Mouse (Mus musculus): Measurements from ENCODE around the gene Armh1.
A peak's percentile ranks its signal among the peaks of the same experiment; 100 is the strongest.
"Not testable (repeated sequence)": the region's sequence is repeated elsewhere in the genome, so short reads cannot be mapped to it uniquely, and the experiment has no call there.

The Armh1 gene

DNA sequence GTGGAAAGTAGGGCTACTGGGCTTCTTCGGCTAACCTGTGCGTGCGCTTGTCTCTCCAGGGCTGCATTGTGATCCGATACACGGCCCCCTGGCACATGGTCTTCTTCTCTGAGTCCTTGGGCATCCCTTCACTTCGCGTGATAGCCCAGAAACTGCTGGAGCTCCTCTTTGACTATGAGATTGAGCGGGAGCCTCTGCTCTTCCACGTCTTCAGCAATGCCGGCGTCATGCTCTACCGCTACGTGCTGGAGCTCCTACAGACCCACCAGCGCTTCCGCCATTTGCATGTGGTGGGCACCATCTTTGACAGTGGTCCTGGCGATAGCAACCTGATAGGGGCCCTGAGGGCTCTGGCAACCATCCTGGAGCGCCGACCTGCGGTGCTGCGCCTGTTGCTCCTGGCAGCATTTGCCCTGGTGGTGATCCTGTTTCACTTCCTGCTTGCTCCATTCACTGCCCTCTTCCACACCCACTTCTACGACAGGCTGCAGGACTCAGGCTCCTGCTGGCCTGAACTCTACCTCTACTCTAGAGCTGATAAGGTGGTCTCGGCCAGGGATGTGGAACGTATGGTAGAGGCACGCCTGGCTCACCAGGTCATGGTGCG lies 16.0 kb upstream of the Armh1 start:
- DNase-seq (ENCODE audit: low spot score in 2 of 2): no peak

DNA sequence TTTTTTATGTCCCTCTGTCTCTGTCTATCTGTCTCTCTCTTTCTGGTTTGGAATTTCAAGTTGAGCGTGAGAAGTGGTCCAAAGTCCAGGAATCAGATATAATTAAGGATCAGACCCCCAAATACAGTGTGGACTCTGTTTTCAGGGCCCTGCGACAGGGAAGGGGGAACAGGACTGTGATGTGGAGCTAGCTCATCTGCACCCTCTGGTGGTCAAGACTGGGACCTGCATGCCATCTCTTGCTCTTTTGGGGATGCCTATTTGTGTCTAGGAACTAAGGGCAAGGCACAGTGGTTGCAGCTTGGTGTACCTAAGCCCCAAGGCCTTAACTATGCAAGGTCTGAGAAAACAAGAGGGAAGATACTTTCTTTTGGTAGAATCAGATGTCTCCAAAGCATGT lies 15.4 kb upstream of the Armh1 start:
- peak; percentile 54 to 80 for DNase-seq (ENCODE audit: low spot score in 2 of 2)

GRCm38 (mm10) chr4:117262987-117263386 lies 11.1 kb upstream of the Armh1 start:
- no peak for DNase-seq (ENCODE audit: low spot score in 2 of 2)

DNA sequence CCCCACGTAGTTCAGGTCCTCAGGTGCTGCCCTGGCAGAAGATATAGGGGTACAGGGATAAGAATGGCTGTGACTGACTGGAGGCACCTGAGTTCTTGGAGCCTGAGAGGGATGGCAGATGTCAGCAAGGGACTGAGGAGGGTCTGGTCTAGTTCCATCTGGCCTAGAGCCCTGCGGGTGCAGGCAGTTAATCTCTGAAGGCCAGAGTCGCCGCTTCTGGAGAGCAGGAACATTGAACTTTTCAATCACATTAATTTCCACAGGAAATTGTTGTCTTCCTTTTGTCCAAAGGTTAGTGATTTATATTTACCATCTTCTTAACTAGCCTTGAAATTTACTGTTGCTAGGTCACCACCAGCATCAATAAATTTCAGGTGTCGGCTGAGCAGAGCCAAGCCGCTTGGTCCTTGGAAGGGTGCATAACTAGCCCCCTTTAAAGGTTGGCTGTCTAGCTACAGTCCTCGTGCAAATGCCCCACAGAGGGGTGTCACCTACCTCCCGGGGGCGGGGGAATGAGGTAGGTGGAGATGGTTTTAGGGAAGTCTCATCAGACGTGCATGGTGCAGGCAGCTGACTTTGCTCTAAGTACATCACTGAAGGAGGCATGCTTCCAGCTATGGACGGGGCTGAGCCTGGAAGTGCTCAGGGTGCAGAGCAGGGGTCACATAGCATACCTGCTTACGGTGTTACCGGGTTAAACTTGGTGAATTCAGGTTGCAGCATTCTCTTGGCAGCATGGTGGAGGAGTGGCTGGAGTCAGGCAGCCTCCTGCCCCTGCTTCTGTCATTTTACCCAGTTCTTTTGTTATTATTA lies 10.4 kb upstream of the Armh1 start:
- no peak for DNase-seq (ENCODE audit: low spot score in 2 of 2)

- DNase-seq (ENCODE audit: low spot score in 2 of 2): no peak
Observed at GRCm38 (mm10) chr4:117261222-117261621, 9.3 kb upstream of the Armh1 start.

- not testable (repeated sequence) for DNase-seq (ENCODE audit: low spot score in 2 of 2)
Observed at GRCm38 (mm10) chr4:117259909-117260308, 8.0 kb upstream of the Armh1 start.

GRCm38 (mm10) chr4:117254672-117255071 lies 2.7 kb upstream of the Armh1 start:
- no peak for DNase-seq (ENCODE audit: low spot score in 2 of 2)

DNA sequence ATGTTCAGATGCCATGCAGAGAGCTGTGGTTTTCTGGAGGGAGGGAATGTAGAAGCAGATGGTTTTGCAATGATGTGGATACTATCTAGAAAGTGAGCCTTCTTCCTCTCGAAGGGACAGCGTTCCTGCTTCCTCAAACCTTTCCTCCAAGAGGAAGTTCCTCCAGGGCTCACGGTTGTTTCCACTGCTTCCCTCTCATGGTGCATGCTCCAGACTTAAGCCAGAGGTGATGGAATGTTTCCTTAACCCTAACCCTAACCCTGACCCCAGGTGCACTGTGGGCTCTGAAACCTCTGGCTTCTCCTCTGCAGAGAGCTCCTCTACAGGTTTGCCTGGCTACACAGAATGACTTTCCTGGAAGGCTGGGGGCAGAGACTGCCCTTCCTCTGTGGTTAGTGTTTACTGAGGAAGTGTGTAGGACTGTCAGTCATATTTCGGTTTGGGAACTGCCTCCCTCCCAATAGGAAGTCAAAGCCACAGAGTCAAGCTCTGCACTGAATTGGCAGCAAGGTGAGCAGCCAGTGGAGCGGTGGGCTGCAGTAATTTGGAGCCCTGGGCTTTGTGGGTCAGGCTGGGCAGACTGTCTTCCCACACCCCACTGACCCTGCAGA lies 2.2 kb upstream of the Armh1 start:
- no peak for DNase-seq (ENCODE audit: low spot score in 2 of 2)

- DNase-seq (ENCODE audit: low spot score in 2 of 2): no peak
Observed at GRCm38 (mm10) chr4:117253218-117254016, 1.5 kb upstream of the Armh1 start.

DNA sequence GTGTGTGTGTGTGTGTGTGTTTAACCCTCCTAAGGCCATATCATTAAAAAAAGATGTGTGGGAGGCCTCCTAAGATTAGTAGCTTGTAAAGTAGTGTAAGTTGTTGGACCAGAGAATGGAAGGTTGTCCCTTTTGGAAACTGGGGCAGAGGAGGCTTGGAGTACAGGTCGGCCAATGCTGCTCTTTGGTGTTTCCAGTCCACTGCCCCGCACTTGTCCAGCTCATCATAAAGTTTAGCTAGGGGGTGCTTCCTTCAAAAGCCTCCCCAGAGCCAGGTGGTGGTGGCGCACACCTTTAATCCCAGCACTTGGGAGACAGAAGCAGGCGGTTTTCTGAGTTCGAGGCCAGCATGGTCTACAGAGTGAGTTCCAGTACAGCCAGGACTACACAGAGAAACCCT lies 830 bp upstream of the Armh1 start:
- no peak for DNase-seq (ENCODE audit: low spot score in 2 of 2)

DNA sequence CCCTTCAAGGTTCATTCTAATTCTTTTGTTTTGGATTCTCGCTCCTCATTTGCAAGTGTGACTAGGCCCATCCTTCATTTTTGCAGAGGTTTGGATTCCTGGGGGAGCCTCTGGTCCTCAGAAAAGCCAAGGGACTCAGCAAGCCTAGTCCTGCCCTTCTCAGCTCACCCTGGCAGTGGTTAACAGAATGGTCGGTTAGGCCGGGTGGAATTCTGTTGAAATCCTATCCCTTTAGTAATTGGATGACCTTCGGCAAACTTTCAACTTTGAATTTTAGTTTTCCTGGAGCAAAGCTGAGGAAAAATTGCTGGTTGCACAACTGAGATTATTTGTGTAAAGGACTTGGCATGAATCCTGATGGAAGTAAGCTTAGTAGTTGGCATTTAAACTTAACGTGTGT lies 426 bp upstream of the Armh1 start:
- no peak for DNase-seq (ENCODE audit: low spot score in 2 of 2)

GRCm38 (mm10) chr4:117250982-117251381 lies 943 bp downstream of the Armh1 start:
- DNase-seq (ENCODE audit: low spot score in 2 of 2): no peak

- no peak for DNase-seq (ENCODE audit: low spot score in 2 of 2)
Observed at GRCm38 (mm10) chr4:117240867-117241266, 11.1 kb downstream of the Armh1 start.

DNA sequence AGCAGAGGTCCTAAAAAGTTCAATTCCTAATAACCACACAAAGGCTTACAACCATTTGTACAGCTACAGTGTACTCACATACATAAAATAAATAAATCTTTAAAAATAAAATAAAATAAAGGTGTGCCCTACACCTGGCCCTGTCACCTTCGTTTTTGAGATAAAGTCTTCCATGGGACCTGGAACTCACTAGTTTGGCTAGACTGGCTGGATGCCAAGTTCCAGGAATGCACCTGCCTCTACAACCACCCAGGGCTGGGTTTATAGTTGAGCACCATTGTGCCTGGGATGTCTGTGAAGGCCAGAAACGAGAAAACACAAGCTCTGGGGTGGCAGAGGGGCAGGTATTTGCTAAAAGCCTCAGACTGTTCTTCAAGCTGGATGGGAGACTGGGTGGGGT lies 12.8 kb downstream of the Armh1 start:
- no peak for DNase-seq (ENCODE audit: low spot score in 2 of 2)

DNA sequence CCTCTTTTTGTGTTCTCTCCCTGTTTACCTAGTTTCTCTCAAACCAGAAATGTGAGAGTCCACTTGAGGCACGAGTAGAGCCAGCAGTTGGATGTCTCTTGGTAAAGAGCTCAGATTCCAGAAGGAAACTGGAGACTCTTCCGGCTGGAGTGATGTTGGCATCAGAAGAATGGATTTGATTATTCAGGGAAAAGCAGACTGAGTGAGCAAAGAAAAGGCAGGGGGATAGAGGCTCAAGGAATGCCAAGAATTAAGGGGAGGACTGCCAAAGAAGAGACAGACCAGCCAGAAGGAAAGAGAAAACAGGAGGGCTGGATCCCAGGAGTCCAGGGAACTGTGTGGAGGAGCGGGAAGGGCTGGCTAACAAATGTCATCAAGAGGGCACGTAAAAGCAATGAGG lies 16.1 kb downstream of the Armh1 start:
- no peak for DNase-seq (ENCODE audit: low spot score in 2 of 2)

DNA sequence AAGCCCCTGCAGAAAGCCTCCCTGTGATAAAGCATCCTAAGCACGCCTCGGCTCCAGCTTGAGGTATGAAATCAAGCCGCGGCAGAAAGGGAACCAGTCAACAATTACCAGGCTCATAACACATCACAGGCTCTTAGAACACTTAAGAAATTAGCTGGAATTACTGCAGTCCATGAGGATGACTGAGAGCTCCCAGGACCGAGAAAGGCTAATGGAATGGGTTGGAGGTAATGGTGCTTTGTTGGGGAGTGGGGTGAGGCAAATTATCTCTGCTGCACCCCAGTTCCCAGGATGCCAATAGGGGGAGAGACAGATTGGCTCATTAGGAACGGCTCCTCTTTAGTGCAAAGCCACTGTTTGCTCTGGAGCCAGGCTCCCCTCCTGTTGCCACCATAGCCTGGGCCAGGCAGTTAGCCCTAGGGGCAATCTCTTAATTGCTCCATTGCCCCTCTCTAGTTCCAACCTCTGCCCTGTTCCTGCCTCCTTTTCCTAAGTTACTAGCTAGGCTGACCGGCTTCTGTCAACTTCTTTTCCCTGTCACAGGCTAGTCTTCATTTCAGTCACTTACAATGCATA lies 17.7 kb downstream of the Armh1 start:
- DNase-seq (ENCODE audit: low spot score in 2 of 2): no peak

DNA sequence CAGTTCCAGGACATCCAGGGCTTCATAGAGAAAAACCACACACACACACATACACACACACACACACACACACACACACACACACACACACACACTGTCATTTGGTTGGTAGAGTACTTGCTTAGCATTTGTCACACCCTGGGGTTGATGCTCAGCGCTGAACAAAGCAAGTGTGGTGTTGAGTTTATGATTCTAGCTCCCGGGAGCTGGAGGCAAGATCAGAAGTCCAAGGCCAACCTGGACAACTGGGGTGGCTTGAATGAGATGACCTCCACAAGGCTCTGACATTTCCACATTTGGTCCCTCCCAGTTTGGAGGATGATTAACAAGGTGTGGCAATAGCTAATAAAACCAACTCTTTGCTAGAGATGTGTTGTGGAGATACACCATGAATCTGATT lies 20.7 kb downstream of the Armh1 start:
- no peak for DNase-seq (ENCODE audit: low spot score in 2 of 2)

DNA sequence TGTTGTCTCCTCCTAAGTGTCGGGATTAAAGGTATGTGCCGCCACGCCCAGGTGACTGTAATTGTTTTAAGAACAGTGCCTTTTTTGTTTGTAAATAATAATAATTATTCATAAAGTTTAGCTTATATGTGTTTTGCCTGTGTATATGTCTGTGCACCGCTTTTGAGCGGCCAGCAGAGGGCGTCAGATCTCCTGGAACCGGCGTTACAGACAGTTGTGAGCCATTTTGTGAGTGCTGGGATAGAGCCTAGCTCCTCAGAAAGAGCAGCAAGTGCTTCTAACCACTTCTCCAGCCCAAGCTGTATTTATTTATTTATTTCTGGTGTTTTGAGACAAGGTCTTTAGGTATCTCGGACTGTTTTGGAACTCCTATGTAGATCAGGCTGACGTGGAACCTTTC lies 21.6 kb downstream of the Armh1 start:
- no peak for DNase-seq (ENCODE audit: low spot score in 2 of 2)

DNA sequence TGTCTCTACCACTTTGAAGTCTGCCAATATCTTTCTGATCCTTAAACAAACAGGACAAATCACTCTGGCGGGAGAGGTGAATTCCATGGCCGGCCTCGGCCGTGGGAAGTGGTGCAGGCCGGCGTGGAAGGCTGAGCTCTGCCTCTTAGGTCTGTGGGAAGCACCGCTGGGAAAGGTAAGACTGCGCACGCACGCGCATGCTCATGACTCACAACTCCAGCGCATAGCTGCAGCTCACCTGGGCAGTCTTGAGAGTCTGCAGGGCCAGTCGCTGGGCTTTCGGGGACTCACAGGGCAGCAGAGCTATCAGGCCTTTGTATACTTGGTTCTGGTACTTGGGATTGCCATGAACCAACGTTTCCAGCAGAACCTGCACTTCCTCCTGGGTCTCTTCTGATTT lies 22.3 kb downstream of the Armh1 start:
- DNase-seq (ENCODE audit: low spot score in 2 of 2): no peak

- DNase-seq (ENCODE audit: low spot score in 2 of 2): no peak
Observed at GRCm38 (mm10) chr4:117225250-117225649, 26.7 kb downstream of the Armh1 start.

GRCm38 (mm10) chr4:117224122-117224521 lies 27.8 kb downstream of the Armh1 start:
- DNase-seq (ENCODE audit: low spot score in 2 of 2): no peak

DNA sequence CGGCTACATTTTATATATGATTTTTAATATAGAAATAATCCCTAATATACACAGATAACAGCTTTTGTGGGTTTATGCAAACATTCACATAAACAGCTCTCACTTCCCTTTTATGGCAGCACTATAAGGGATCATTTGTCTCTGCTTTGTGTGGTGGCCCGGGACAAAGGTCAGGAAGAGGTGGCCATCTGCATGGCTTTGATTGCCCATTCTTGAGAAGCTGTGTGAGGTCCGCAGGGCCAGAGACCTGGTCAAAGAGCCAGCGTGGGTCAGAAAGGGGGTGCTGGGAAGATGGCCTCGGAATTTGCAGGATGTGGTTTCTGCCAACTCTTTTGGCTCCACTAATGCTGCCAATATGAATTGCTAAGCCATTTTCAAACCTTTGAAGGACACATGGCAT lies 28.9 kb downstream of the Armh1 start:
- DNase-seq (ENCODE audit: low spot score in 2 of 2): no peak
